Mouse (Mus musculus): ENCODE results near the gene Rsl24d1. TPM values are rescaled to one million over a fixed set of nuclear protein-coding genes. Genes with fewer than 3 reads are reported as not detected.
A peak's percentile ranks its signal among the peaks of the same experiment; 100 is the strongest.
"Not testable (repeated sequence)": the region's sequence is repeated elsewhere in the genome, so short reads cannot be mapped to it uniquely, and the experiment has no call there.

Rsl24d1 gene
- polyA plus RNA-seq, 1 experiment, result 25.8 TPM

GRCm38 (mm10) chr9:73070971-73071659 is 42.1 kb upstream of the Rsl24d1 start:
- H3K27me3 ChIP-seq (ENCODE audit: control insufficient read depth, insufficient read depth, low read length), result no peaks in the 10 kb centered on the region
- no peak for TF ChIP-seq CTCF (IDR thresholded peaks at IDR 0.05; ENCODE audit: borderline replicate concordance, control insufficient read depth, extremely low read depth, insufficient read depth, low read length, poor library complexity)
- TF ChIP-seq POLR2A (IDR thresholded peaks at IDR 0.05; ENCODE audit: control insufficient read depth, extremely low read depth, insufficient read depth, low read length, poor library complexity), result no peak
- peaks cover 6% of the 10 kb centered on the region; the same call in 1 of the 2 replicates for H3K36me3 ChIP-seq (ENCODE audit: control insufficient read depth, insufficient read depth, low read length)
- H3K27ac ChIP-seq (ENCODE audit: control insufficient read depth, insufficient read depth, low read length), result peak overlapping the region; percentile 87
- WGBS, result 40% methylated on average over 10 of the region's 10 CpGs
- H3K4me3 ChIP-seq (ENCODE audit: control insufficient read depth, insufficient read depth, low read length), result no peak overlapping the region
- H3K4me1 ChIP-seq (replicated peaks; ENCODE audit: control insufficient read depth, insufficient read depth, low read length), result peaks cover 31% of the 10 kb centered on the region
- no peak for DNase-seq

- H3K4me1 ChIP-seq (replicated peaks; ENCODE audit: control insufficient read depth, insufficient read depth, low read length), result peaks cover 31% of the 10 kb centered on the region
- no peak for DNase-seq
- H3K36me3 ChIP-seq (ENCODE audit: control insufficient read depth, insufficient read depth, low read length), result peaks cover 15% of the 10 kb centered on the region
- H3K27ac ChIP-seq (ENCODE audit: control insufficient read depth, insufficient read depth, low read length), result peak overlapping the region; percentile 97
- WGBS, result 40% methylated on average over 8 of the region's 8 CpGs
- no peak overlapping the region for H3K4me3 ChIP-seq (ENCODE audit: control insufficient read depth, insufficient read depth, low read length)
- H3K27me3 ChIP-seq (ENCODE audit: control insufficient read depth, insufficient read depth, low read length), result no peaks in the 10 kb centered on the region
- TF ChIP-seq POLR2A (IDR thresholded peaks at IDR 0.05; ENCODE audit: control insufficient read depth, extremely low read depth, insufficient read depth, low read length, poor library complexity) (no peak), CTCF (IDR thresholded peaks at IDR 0.05; ENCODE audit: borderline replicate concordance, control insufficient read depth, extremely low read depth, insufficient read depth, low read length, poor library complexity) (no peak)
Measured at GRCm38 (mm10) chr9:73072426-73072825, 40.8 kb upstream of the Rsl24d1 start.

- peak; percentile 39 for DNase-seq
- peaks cover 16% of the 10 kb centered on the region for H3K36me3 ChIP-seq (ENCODE audit: control insufficient read depth, insufficient read depth, low read length)
- no peaks in the 10 kb centered on the region for H3K27me3 ChIP-seq (ENCODE audit: control insufficient read depth, insufficient read depth, low read length)
- WGBS, result 6% methylated on average over 5 of the region's 5 CpGs
- H3K4me1 ChIP-seq (replicated peaks; ENCODE audit: control insufficient read depth, insufficient read depth, low read length), result peaks cover 26% of the 10 kb centered on the region
- peak overlapping the region; percentile 35 for H3K4me3 ChIP-seq (ENCODE audit: control insufficient read depth, insufficient read depth, low read length)
- TF ChIP-seq CTCF (IDR thresholded peaks at IDR 0.05; ENCODE audit: borderline replicate concordance, control insufficient read depth, extremely low read depth, insufficient read depth, low read length, poor library complexity) (no peak), POLR2A (IDR thresholded peaks at IDR 0.05; ENCODE audit: control insufficient read depth, extremely low read depth, insufficient read depth, low read length, poor library complexity) (no peak)
- H3K27ac ChIP-seq (ENCODE audit: control insufficient read depth, insufficient read depth, low read length), result peak overlapping the region; percentile 97
Measured at GRCm38 (mm10) chr9:73073169-73073568, 40.1 kb upstream of the Rsl24d1 start.

GRCm38 (mm10) chr9:73079349-73079748 is 33.9 kb upstream of the Rsl24d1 start:
- DNase-seq; H3K27me3 ChIP-seq (ENCODE audit: control insufficient read depth, insufficient read depth, low read length); H3K27ac ChIP-seq (ENCODE audit: control insufficient read depth, insufficient read depth, low read length); H3K4me3 ChIP-seq (ENCODE audit: control insufficient read depth, insufficient read depth, low read length): not testable (repeated sequence)
- peaks cover 16% of the 10 kb centered on the region for H3K36me3 ChIP-seq (ENCODE audit: control insufficient read depth, insufficient read depth, low read length)
- WGBS, result 92% methylated on average over 11 of the region's 12 CpGs
- peaks cover 27% of the 10 kb centered on the region for H3K4me1 ChIP-seq (replicated peaks; ENCODE audit: control insufficient read depth, insufficient read depth, low read length)

- H3K4me1 ChIP-seq (replicated peaks; ENCODE audit: control insufficient read depth, insufficient read depth, low read length), result peaks cover 30% of the 10 kb centered on the region
Measured at GRCm38 (mm10) chr9:73079801-73080325, 33.4 kb upstream of the Rsl24d1 start.

GRCm38 (mm10) chr9:73082291-73083000 is 30.8 kb upstream of the Rsl24d1 start:
- Histone ChIP-seq H3K36me3 (ENCODE audit: control insufficient read depth, insufficient read depth, low read length) (peaks cover under 1% of the 10 kb centered on the region), H3K4me1 (replicated peaks; ENCODE audit: control insufficient read depth, insufficient read depth, low read length) (peaks cover 47% of the 10 kb centered on the region), H3K4me3 (ENCODE audit: control insufficient read depth, insufficient read depth, low read length) (no peak overlapping the region), H3K27me3 (ENCODE audit: control insufficient read depth, insufficient read depth, low read length) (no peaks in the 10 kb centered on the region), H3K27ac (ENCODE audit: control insufficient read depth, insufficient read depth, low read length) (no peak overlapping the region)
- no peak for DNase-seq
- WGBS, result 73% methylated on average over 8 of the region's 8 CpGs
- no peak for TF ChIP-seq CTCF (IDR thresholded peaks at IDR 0.05; ENCODE audit: borderline replicate concordance, control insufficient read depth, extremely low read depth, insufficient read depth, low read length, poor library complexity)
- TF ChIP-seq POLR2A (IDR thresholded peaks at IDR 0.05; ENCODE audit: control insufficient read depth, extremely low read depth, insufficient read depth, low read length, poor library complexity), result no peak

More at GRCm38 (mm10) chr9:73079801-73080325, 33.4 kb upstream of the Rsl24d1 start:
- no peak for DNase-seq
- Histone ChIP-seq H3K36me3 (ENCODE audit: control insufficient read depth, insufficient read depth, low read length) (peaks cover 16% of the 10 kb centered on the region), H3K4me3 (ENCODE audit: control insufficient read depth, insufficient read depth, low read length) (no peak overlapping the region), H3K27me3 (ENCODE audit: control insufficient read depth, insufficient read depth, low read length) (no peaks in the 10 kb centered on the region), H3K27ac (ENCODE audit: control insufficient read depth, insufficient read depth, low read length) (peak overlapping the region; percentile 48; the same call in 1 of the 2 replicates)
- TF ChIP-seq POLR2A (IDR thresholded peaks at IDR 0.05; ENCODE audit: control insufficient read depth, extremely low read depth, insufficient read depth, low read length, poor library complexity) (no peak), CTCF (IDR thresholded peaks at IDR 0.05; ENCODE audit: borderline replicate concordance, control insufficient read depth, extremely low read depth, insufficient read depth, low read length, poor library complexity) (no peak)
- WGBS, result 48% methylated on average over 7 of the region's 7 CpGs
